Mouse (Mus musculus) left cerebral cortex, postnatal 10 days (tissue): ENCODE measurements at regions not wholly inside any gene's neighbourhood (a gene's known extent, or its start where the extent isn't known, plus 50 kb on each side); places are given as distances from the start of the nearest gene placed in this dataset.

Experiments used
- DNase-seq, 2 experiments: peaks; one replicate each; pipeline ENCODE4 v3.0.0; 2021 to 2022; ENCODE audit warnings: low spot score in 2 of 2, mixed read lengths in 1 of 2; ENCODE audit errors: extremely low spot score in 1 of 2
- intact Hi-C: fragments of 180-260 bp; cut with DNase I; formaldehyde crosslinking; loops from one replicate; pipeline ENCODE4 v1.15.1; 2025

DNA sequence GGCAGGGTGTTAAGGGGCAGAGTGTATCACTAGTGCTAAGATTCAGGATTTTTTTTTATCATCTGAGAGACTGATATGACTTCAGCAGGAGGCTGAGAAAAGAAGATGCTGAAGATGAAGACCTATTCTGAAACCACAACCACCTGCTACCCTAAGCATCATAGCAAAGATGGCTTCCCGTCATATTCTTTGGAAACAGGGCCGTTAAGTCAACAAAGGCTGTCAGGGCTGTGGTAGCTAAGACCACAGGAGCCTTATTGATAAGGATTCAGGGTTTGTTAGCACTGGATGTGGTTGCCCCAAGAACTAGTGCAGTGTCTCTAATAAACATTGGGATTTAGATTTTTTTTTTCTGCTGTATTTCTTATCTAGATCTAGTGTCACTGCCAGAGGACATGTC is 56.7 kb upstream of the Rasgrp1 start:
- DNase-seq, result no peak
- intact Hi-C loops, result no loop called here

DNA sequence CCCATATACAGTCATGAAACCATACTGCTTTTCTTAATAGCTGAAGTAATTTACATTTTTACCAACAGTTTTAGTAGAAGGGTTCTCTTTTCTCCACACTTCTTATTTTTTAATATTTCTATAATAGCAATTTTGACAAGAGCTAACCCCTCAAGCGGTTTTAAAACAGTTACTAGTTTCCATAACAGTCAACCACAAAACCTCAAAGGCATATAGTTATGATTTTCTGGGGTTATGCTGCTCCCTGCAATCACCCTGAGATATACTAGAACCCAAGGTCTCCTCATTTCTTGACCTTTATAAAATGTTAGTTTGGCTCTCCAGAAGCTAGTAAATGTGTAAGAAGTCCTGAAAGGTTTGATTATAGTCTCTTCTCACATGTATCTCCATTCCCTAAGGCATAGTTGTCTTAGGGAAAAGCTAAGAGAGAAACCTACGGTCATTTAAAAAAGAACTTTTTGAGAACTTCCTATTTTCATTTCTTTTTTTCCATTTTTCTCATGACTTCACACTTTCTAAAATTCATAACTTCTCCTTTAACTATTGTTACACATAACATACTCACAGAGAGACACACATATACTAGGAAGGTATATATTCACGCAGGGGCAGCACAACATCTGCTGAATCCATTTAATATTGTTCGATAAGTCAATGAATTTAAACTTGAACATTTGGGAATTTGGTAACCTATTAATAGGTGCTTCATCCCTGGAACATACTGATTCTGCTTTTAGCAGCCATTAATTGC is 60.8 kb upstream of the Rasgrp1 start:
- intact Hi-C loops, result no loop called here
- no peak for DNase-seq

DNA sequence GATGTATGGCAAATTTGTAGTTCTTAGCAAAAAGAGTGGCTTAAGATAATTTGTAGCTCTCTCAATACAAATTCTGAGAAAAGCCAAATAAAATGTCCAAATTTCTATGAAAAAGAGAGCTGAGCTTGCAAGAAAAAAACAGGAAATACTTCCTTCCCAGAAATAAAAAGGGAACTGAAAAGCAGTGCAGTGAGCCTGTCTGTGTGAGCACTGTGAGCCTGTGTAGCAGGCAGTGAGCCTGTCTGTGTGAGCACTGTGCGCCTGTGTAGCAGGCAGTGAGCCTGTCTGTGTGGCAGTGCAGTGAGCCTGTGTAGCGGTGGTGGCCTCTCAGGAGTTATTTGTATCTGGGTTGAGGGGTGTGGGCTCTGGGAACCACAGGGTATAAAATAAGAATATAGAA is 62.7 kb upstream of the Rasgrp1 start:
- no peak for DNase-seq
- intact Hi-C loops, result no loop called here

DNA sequence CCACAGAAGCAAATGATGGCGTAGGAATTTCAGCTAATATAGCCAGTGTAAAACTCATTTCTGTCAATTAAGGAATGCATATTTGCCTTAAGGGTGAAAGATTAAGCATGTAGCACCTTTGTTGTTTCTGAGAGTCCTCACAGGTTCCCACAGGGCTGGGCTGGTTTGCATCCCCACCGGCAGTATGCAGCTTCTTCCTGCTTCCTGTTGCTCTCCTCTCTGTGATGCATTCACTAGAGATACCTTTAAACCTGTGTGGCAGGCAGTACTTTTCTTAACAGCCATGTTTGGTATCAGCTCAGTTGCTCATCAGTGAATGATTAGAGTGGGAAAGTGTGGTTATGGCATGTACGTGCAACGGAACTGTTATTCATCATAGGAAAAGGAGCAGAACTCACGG is 65.4 kb upstream of the Rasgrp1 start:
- no peak for DNase-seq
- intact Hi-C loops, result no loop called here

DNA sequence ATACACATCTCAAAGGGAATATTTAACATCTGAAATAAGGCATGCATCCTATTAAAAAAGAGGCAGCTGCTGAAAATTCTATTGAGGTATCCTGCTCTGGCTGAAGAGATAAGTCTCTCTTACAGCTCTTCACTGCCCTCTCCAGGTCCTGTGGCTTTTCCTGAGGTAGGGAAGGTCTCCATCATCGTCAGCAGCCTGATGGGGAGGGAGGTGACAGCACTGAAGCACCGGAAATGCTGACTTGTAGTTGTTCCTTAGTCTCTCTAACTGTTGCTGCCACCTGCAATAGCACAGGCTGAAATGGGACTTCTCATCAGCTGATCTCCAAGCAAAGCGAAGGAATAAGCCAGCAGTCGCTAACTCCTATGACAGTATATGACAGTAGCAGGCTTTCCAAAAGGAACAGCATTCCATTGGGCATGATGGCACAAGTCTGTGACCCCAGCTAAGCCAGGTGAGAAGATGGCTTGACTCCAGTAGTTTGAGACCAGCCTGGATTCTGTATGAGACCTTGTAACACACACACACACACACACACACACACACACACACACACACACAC is 69.3 kb upstream of the Rasgrp1 start:
- DNase-seq, result peak in 1 of 2 experiments; percentile 32
- intact Hi-C loops, result no loop called here

DNA sequence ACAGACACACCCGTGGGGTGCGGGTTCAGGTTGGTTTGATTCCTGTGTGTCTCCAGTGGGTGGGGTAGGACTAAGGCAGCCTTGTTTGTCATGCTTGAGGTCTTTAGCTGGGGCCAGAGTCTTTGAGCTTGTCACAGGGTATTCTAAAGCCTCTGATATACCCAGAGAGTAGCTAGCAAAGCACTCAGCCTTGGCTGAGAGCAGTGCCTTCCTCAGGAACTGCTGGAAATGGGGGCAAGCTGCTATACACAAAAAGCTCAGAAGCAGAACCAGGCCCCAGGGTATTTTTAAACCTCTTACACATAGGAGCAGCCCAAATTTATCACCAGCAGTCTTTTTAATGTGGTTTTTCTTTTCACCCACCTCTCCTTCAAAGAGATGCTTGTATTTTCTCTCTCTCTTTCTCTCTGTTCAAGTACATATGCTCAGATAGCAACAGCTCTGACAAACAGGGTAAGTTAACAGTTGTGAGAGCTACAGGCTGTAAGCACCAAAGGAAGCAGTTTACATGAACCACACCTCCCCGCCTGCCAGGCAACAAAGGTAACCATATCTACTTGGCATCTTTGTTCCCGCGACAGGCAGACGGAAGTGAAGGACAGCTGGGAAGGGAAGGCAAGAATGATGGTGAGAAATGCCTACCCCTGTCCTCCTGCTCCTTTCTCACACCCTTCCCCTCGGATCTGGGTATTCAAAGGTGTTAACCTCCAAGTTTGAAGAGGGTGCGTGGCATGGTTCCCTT is 74.6 kb upstream of the Rasgrp1 start:
- intact Hi-C loops, result no loop called here
- no peak for DNase-seq

DNA sequence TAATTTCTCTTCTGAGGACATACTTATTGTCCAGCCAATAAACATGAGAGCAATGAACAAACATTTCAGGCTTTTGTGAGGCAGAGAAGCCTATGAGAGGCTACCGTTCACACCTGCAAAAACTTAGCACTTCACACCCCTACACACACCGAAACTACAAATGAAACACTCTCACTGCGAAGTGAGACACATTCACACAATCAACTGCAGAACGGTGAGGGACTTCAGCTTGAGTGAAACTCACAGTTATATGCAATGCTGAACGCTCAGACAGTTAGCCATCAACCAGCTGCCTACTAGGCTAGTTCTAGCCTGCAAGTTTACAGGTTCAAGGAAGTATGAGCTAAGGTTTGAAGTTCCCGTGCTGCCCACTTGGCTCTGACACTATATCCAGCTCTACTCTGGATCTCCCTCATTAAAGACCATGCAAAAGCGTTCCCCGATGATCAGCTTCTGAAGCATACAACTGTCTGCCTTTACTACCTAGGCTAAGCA is 75.4 kb upstream of the Rasgrp1 start:
- intact Hi-C loops, result no loop called here
- no peak for DNase-seq

DNA sequence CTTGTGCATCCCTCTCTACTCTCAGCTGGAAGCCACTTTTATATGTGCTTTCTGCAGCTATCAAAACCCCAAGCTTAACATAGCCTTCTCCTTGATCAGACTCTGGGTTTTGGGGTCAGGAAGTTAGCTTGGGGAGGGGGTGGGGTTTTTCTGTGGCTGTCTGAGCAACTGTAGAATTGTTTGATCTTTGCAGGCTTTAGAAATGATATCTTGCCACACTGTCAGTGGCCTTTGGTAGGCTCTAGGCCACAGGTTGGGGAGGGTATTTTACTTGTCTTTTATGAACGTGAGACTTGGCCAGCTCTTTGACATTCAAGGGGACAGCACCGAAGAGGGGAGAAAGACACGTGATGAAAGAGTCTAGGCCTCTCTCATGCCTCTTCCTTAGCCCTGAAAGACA is 75.9 kb upstream of the Rasgrp1 start:
- intact Hi-C loops, result no loop called here
- no peak for DNase-seq

DNA sequence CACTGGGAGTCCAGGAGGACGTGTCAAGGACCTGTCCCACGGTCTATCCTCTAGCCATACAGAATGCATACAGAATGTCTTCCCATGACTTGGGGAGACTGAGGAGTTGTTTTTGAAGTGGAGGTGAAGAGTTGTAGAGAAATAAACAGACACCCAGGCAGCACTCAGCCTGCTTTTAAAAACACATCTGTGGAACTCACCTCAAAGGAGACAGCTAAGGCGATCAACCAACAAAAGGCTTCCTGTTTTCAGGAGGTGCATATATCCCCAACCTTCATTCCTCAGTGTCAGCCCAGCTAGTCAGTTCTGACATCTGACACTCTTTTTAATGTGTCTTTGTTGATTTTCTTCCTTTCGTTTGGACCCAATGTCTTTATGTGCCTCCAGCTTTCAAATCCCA is 78.6 kb upstream of the Rasgrp1 start:
- no peak for DNase-seq
- intact Hi-C loops, result no loop called here

DNA sequence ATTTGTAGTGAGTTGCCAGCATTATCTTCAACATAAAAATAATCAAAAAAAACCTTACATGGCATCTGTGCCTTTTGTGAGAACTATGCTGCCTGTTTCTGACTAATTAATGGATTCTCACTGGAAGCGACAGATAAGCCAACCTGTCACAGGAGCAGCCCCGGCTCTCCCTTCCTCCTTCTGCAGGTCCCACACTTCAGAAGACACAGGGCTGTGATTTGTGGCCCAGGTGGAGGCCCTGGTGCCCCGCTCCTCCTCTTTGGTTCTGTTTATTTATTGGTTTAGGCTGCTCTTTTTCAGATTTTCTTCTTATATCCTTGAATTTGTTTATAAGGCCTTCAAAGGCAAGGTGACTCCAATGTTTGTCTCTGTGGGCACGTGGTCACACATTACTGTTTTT is 80.0 kb upstream of the Rasgrp1 start:
- intact Hi-C loops, result no loop called here
- DNase-seq, result no peak

DNA sequence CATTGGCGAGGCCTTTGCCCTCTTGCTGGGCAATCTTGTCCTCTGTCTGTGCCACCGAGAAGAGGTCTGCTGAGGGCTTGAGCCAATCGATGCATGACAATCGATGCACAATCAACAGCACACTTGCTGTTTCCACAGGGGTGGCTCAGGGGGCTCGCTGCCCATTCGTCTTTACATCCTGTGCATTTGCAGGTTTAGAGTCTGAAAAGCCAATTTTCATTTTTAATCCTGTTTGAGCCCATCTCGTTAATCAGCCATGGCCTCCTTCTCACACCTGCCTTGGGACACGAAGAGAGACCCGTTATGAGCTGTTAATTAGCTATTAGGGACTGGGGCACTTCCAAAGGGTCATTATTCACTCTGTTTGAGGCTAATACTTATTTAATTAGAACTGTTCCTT is 86.4 kb upstream of the Rasgrp1 start:
- no peak for DNase-seq
- intact Hi-C loops, result no loop called here

DNA sequence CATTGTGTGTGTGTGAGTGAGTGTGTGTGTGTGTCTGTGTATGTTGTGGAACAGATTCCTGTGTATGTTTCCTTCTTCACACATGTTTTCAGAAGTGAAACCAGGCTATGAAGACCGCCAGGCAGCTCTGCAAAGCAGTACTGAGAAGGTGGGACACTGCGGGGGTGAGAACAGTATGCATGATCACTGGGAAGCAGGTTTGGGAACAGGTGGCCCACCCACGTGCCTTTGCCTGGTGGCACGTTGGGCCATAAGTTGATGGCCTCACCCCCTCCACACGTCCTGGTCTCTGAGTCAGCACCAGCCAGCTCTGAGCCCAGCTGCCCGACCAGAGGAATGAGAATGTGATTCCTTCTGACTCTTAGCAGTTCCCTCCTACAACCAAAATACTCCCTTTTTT is 89.2 kb upstream of the Rasgrp1 start:
- DNase-seq, result no peak
- intact Hi-C loops, result loop anchor here (5.0 to 10.0 kb wide), 2 partner anchors 90 to 537 kb away; partner anchors contain the start of gene Rasgrp1

DNA sequence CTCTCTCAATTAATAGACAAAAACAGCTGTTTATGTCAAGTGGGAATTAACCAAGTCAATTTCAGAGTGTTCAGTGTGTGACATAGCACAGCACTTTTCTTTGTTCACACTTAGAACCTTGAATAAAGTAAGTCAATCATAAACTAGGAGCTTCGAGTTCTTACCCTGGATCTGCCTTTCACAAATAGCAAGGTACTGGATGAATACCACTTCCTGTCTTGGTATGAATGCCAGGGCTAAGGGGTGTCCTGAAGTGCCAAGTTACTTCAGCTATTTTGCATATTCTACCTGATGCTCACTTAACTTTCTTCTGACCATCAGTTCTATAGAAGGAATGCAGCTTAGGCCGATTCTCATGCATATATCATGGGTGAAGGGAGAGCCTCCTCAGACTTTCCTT is 90.1 kb upstream of the Rasgrp1 start:
- DNase-seq, result no peak
- intact Hi-C loops, result loop anchor here (5.0 to 10.0 kb wide), 2 partner anchors 91 to 538 kb away; partner anchors contain the start of gene Rasgrp1

DNA sequence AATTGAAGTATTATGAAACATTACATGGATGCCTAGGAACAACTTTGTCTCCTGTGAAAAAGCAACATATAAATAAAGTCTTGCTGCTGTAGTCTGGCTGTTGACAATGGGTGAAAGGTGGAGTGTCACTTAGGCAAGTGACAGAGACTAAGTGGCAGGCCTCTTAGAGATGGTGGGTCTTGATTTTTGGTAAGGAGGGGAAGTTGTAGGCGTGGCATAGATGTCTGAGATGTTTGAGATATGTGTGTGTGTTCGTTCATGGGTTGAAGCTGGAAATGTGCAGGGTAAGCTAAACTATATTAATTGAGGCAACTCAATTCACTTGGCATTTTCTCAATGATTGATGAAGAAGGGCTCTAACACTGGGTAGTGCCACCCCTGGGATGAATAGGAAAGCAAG is 90.7 kb upstream of the Rasgrp1 start:
- no peak for DNase-seq
- intact Hi-C loops, result loop anchor here (5.0 to 10.0 kb wide), 2 partner anchors 91 to 539 kb away; partner anchors contain the start of gene Rasgrp1

DNA sequence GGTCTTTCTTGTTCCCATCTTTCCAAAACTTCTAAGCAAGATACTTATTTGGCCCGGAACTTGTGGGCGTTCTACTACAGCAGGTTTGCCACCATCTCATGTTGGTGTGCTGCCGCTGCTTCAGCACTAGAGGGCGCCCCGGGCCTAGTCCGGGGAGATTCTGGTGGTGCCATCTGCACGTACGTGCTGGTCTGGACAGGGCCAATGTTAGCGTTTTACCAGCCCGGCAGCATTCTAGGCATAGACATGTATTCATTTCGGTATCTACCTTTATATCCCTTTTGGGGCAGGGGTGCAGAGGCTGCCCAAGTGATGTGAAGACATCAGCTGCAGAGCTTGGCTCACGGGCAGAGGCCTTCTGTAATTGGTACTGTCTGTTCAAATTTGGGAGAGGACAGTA is 95.3 kb upstream of the Rasgrp1 start:
- intact Hi-C loops, result loop anchor here (2.0 to 10.0 kb wide), 2 partner anchors 175 to 543 kb away; no protein-coding TSS in a partner anchor
- no peak for DNase-seq

DNA sequence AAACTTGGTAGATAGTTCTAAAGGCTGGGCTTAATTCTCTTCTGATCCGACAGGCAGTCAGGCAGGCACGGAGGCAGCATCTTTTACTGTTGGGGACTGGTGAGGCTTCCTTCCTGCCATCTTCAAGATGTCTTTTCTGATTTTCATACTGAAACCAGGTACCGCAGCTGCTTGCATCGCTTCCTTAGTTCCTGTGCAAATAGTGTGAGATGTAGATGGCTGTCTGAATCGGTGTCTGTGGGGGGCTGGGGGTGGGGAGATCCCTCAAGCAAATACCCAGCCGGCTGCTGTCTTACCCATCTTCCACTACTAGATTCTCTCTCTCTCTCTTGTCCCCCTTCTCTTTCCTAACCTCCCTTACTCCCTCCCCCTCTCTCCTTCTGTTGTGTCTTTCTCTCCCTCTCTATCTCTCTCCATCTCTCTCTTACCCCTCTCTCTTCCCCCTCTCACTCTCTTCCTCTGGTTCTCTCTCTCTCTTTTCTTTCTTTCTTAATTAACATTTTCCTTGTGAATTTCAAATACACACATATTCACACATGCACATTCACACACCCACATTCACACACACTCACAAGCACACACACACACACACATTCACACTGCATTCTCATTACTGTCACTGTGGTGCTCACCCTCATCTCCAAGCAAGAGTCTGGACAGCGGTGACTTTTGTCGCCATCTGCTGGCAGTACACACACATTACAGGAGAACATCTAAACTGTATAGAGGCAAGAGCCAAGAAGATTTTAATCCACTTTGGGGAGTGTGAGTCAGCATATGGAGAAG is 96.0 kb upstream of the Rasgrp1 start:
- intact Hi-C loops, result loop anchor here (2.0 to 10.0 kb wide), 2 partner anchors 176 to 544 kb away; no protein-coding TSS in a partner anchor

DNA sequence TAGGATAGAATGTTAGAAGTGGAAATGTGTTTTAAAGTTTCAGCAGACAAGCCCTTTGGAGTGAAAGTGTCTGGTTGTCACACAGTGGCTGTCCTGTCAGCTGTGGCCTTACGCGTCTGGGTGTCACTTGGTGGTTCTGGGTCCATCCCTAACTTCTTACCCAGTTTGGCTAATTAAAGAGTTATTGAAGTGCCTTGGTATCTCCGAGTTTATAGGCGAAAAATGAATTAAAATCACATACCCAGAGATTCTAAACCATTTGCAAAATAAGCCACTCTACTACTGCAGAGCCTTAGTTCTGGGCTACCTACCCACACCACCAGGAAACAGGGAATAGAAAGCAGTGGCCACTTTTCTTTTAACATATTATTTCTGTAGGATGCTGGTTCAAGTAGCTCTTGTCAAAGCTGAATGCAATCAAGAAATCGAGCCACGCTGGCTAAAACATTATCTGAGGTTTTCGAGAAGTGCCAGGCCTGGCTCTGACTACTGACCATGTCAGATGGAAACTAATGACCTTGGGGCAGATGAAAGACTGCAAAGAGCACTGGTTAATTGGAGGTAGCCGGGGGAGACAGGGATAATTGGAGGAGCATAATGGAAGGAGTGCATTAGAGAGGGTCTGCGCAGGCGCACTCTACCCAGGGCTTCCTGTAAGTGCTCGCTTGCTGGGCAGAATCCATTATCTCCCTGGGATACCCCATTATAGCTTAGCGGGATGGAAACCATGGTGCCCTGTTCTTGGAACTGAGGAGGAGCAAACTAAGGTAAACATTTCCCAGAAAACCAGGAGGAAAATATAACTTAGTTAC is 96.8 kb upstream of the Rasgrp1 start:
- intact Hi-C loops, result loop anchor here (2.0 to 10.0 kb wide), 2 partner anchors 177 to 545 kb away; no protein-coding TSS in a partner anchor
- DNase-seq, result no peak

More for the DNA sequence above, 96.0 kb upstream of the Rasgrp1 start:
- peak; percentile 78 to 89 for DNase-seq

DNA sequence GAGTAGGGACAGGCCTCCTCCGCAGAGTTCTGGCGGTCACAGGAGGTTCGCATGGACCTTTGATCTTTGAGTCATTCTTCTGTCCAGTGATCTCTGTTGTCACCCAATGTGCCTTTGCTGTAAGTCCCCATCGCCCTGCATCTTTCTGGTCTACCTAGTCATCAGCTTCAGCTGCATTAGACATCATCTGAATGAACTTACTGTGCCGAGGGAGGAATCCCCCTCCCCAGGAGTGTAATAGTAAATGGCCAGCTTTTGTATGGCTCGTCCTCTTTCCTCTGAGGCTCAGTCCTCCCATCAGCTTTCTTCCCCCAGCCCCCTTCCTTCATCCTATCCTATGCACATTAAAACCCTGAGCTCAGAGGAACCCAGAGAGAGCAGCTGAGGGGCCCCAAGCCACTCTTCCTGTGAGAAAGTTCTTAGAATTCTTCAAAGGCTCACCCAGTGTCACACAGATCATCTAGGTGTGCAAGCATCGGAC is 98.0 kb upstream of the Rasgrp1 start:
- intact Hi-C loops, result no loop called here
- DNase-seq, result no peak
